Mouse (Mus musculus): ENCODE measurements around the gene Bok. TPM values are rescaled to one million over a fixed set of nuclear protein-coding genes. Genes with fewer than 3 reads are reported as not detected.

The Bok gene
- polyA plus RNA-seq, 1 experiment from 2014 or later, result 5.3 TPM

DNA sequence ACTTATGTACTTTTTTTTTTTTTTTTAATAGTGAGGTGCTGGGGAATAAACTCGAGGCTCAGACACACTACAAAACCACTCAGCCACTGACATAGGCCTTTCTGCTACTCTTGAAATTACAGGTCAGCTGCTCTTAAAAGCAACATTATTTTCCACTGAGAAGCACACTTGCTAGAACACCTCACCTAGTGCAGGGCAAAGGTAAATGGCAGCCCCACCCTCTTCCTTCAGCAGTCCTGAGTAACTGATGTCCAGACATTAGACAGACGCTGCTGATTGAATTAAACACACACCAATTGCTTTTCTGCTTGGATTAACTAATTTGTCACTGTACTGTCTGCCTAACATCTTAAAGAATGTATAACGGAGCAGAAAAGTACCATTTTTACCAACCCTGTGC, 39.2 kb downstream of the Bok start:
- no peak overlapping the region for H3K4me2 ChIP-seq (ENCODE audit: low read depth, low read length)
- H3K9me3 ChIP-seq (replicated peaks; ENCODE audit: control insufficient read depth, low read length), result no peaks in the 10 kb centered on the region
- H3K4me1 ChIP-seq (ENCODE audit: control insufficient read depth, low read depth, low read length), result no peaks in the 10 kb centered on the region
- no peaks in the 10 kb centered on the region for H3K27me3 ChIP-seq (ENCODE audit: control insufficient read depth, insufficient read depth, low read depth, low read length)
- no peak for ATAC-seq (ENCODE audit: low read depth)
- H3K4me3 ChIP-seq (ENCODE audit: low read depth, low read length), result no peak overlapping the region
- H3K27ac ChIP-seq (ENCODE audit: low read length), result no peak overlapping the region
- H3K36me3 ChIP-seq (ENCODE audit: control insufficient read depth, insufficient read depth), result no peaks in the 10 kb centered on the region
- 74% methylated on average over 3 of the region's 3 CpGs for WGBS (ENCODE audit: insufficient replicate concordance)
- H3K9ac ChIP-seq (ENCODE audit: low read depth, low read length), result no peak overlapping the region

- H3K4me3 ChIP-seq (ENCODE audit: low read depth, low read length), result no peak overlapping the region
- H3K9ac ChIP-seq (ENCODE audit: low read depth, low read length), result no peak overlapping the region
- H3K9me3 ChIP-seq (replicated peaks; ENCODE audit: control insufficient read depth, low read length), result no peaks in the 10 kb centered on the region
- ATAC-seq (ENCODE audit: low read depth), result no peak
- no peaks in the 10 kb centered on the region for H3K4me1 ChIP-seq (ENCODE audit: control insufficient read depth, low read depth, low read length)
- H3K27me3 ChIP-seq (ENCODE audit: control insufficient read depth, insufficient read depth, low read depth, low read length), result no peaks in the 10 kb centered on the region
- 74% methylated on average over 5 of the region's 5 CpGs for WGBS (ENCODE audit: insufficient replicate concordance)
- no peak overlapping the region for H3K27ac ChIP-seq (ENCODE audit: low read length)
- H3K36me3 ChIP-seq (ENCODE audit: control insufficient read depth, insufficient read depth), result no peaks in the 10 kb centered on the region
- H3K4me2 ChIP-seq (ENCODE audit: low read depth, low read length), result no peak overlapping the region
These were observed 40.2 kb downstream of the Bok start for GRCm38 (mm10) chr1:93725665-93726064.

GRCm38 (mm10) chr1:93726116-93726515, 40.7 kb downstream of the Bok start:
- no peak overlapping the region for H3K4me3 ChIP-seq (ENCODE audit: low read depth, low read length)
- no peak overlapping the region for H3K4me2 ChIP-seq (ENCODE audit: low read depth, low read length)
- H3K27ac ChIP-seq (ENCODE audit: low read length), result no peak overlapping the region
- WGBS (ENCODE audit: insufficient replicate concordance), result 79% methylated on average over 3 of the region's 3 CpGs
- H3K9me3 ChIP-seq (replicated peaks; ENCODE audit: control insufficient read depth, low read length), result no peaks in the 10 kb centered on the region
- no peaks in the 10 kb centered on the region for H3K4me1 ChIP-seq (ENCODE audit: control insufficient read depth, low read depth, low read length)
- no peak for ATAC-seq (ENCODE audit: low read depth)
- H3K27me3 ChIP-seq (ENCODE audit: control insufficient read depth, insufficient read depth, low read depth, low read length), result no peaks in the 10 kb centered on the region
- no peaks in the 10 kb centered on the region for H3K36me3 ChIP-seq (ENCODE audit: control insufficient read depth, insufficient read depth)
- H3K9ac ChIP-seq (ENCODE audit: low read depth, low read length), result no peak overlapping the region

GRCm38 (mm10) chr1:93726974-93727373, 41.5 kb downstream of the Bok start:
- Histone ChIP-seq H3K4me3 (ENCODE audit: low read depth, low read length) (no peak overlapping the region), H3K4me1 (ENCODE audit: control insufficient read depth, low read depth, low read length) (no peaks in the 10 kb centered on the region), H3K36me3 (ENCODE audit: control insufficient read depth, insufficient read depth) (no peaks in the 10 kb centered on the region), H3K9ac (ENCODE audit: low read depth, low read length) (no peak overlapping the region), H3K4me2 (ENCODE audit: low read depth, low read length) (no peak overlapping the region), H3K9me3 (replicated peaks; ENCODE audit: control insufficient read depth, low read length) (no peaks in the 10 kb centered on the region), H3K27me3 (ENCODE audit: control insufficient read depth, insufficient read depth, low read depth, low read length) (no peaks in the 10 kb centered on the region), H3K27ac (ENCODE audit: low read length) (no peak overlapping the region)
- ATAC-seq (ENCODE audit: low read depth), result peak; percentile 43
- 45% methylated on average over 3 of the region's 3 CpGs for WGBS (ENCODE audit: insufficient replicate concordance)

DNA sequence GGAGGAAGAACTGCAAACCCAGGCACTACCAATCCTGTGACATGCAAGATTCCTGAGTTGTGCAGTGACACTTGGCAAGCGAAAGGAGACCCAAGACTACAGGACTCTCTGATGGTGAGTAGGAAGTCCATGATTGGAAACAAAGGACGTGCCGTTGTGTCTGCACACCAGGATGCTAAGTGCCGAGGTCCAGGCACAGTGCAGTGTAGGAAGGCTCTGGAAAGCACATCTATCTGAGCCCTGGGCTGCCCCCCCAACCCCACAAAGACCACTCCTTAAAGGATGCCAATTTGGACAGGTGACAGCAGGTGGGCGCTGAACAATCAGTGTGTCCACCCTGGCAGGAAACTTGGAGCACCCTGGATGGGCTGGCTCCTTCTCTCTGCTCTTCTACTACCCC, 45.6 kb downstream of the Bok start:
- Histone ChIP-seq H3K36me3 (ENCODE audit: control insufficient read depth, insufficient read depth) (no peaks in the 10 kb centered on the region), H3K4me2 (ENCODE audit: low read depth, low read length) (no peak overlapping the region), H3K27ac (ENCODE audit: low read length) (no peak overlapping the region), H3K9ac (ENCODE audit: low read depth, low read length) (no peak overlapping the region), H3K4me3 (ENCODE audit: low read depth, low read length) (no peak overlapping the region), H3K27me3 (ENCODE audit: control insufficient read depth, insufficient read depth, low read depth, low read length) (no peaks in the 10 kb centered on the region), H3K9me3 (replicated peaks; ENCODE audit: control insufficient read depth, low read length) (no peaks in the 10 kb centered on the region), H3K4me1 (ENCODE audit: control insufficient read depth, low read depth, low read length) (no peaks in the 10 kb centered on the region)
- no peak for ATAC-seq (ENCODE audit: low read depth)
- 71% methylated on average over 5 of the region's 5 CpGs for WGBS (ENCODE audit: insufficient replicate concordance)

- WGBS (ENCODE audit: insufficient replicate concordance), result 61% methylated on average over 3 of the region's 3 CpGs
- H3K4me3 ChIP-seq (ENCODE audit: low read depth, low read length), result no peak overlapping the region
- ATAC-seq (ENCODE audit: low read depth), result no peak
These were observed 46.4 kb downstream of the Bok start for GRCm38 (mm10) chr1:93731880-93732281.

GRCm38 (mm10) chr1:93735859-93736258, 50.4 kb downstream of the Bok start:
- no peaks in the 10 kb centered on the region for H3K9me3 ChIP-seq (replicated peaks; ENCODE audit: control insufficient read depth, low read length)
- H3K27me3 ChIP-seq (ENCODE audit: control insufficient read depth, insufficient read depth, low read depth, low read length), result no peaks in the 10 kb centered on the region
- no peak overlapping the region for H3K9ac ChIP-seq (ENCODE audit: low read depth, low read length)
- 31% methylated on average over 3 of the region's 3 CpGs for WGBS (ENCODE audit: insufficient replicate concordance)
- no peak overlapping the region for H3K27ac ChIP-seq (ENCODE audit: low read length)
- H3K36me3 ChIP-seq (ENCODE audit: control insufficient read depth, insufficient read depth), result no peaks in the 10 kb centered on the region
- H3K4me2 ChIP-seq (ENCODE audit: low read depth, low read length), result no peak overlapping the region
- no peak overlapping the region for H3K4me3 ChIP-seq (ENCODE audit: low read depth, low read length)
- ATAC-seq (ENCODE audit: low read depth), result no peak
- no peaks in the 10 kb centered on the region for H3K4me1 ChIP-seq (ENCODE audit: control insufficient read depth, low read depth, low read length)

More at GRCm38 (mm10) chr1:93731880-93732281, 46.4 kb downstream of the Bok start:
- no peaks in the 10 kb centered on the region for H3K36me3 ChIP-seq (ENCODE audit: control insufficient read depth, insufficient read depth)
- H3K4me2 ChIP-seq (ENCODE audit: low read depth, low read length), result no peak overlapping the region
- H3K27ac ChIP-seq (ENCODE audit: low read length), result no peak overlapping the region
- no peaks in the 10 kb centered on the region for H3K27me3 ChIP-seq (ENCODE audit: control insufficient read depth, insufficient read depth, low read depth, low read length)
- H3K9ac ChIP-seq (ENCODE audit: low read depth, low read length), result no peak overlapping the region
- H3K9me3 ChIP-seq (replicated peaks; ENCODE audit: control insufficient read depth, low read length), result no peaks in the 10 kb centered on the region
- no peaks in the 10 kb centered on the region for H3K4me1 ChIP-seq (ENCODE audit: control insufficient read depth, low read depth, low read length)

- no peaks in the 10 kb centered on the region for H3K36me3 ChIP-seq (ENCODE audit: control insufficient read depth, insufficient read depth)
- H3K4me2 ChIP-seq (ENCODE audit: low read depth, low read length), result no peak overlapping the region
- H3K4me3 ChIP-seq (ENCODE audit: low read depth, low read length), result no peak overlapping the region
- H3K9ac ChIP-seq (ENCODE audit: low read depth, low read length), result no peak overlapping the region
- no peaks in the 10 kb centered on the region for H3K27me3 ChIP-seq (ENCODE audit: control insufficient read depth, insufficient read depth, low read depth, low read length)
- no peaks in the 10 kb centered on the region for H3K9me3 ChIP-seq (replicated peaks; ENCODE audit: control insufficient read depth, low read length)
- peaks cover 13% of the 10 kb centered on the region for H3K4me1 ChIP-seq (ENCODE audit: control insufficient read depth, low read depth, low read length)
- WGBS (ENCODE audit: insufficient replicate concordance), result 83% methylated on average over 5 of the region's 5 CpGs
- H3K27ac ChIP-seq (ENCODE audit: low read length), result no peak overlapping the region
- ATAC-seq (ENCODE audit: low read depth), result no peak
These were observed 52.3 kb downstream of the Bok start for GRCm38 (mm10) chr1:93737711-93738110.

DNA sequence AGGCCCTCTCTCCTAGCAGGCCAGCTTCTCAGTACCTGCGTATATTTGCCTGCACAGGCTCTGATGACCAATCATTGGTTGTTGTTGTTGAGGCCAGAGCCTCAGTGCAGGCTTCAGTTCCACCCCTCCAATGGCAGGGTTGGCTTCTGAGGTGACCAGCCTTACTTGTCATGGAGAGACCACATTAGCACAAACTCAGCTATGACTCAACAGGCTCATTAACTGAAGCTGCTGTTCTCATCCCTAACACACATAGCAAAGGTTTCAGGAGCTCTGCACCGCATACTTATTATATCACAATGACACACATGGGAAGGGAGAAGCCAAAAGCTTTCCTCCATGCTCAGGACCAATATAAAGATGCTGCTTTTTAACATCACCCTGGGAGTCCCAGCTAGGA, 55.2 kb downstream of the Bok start:
- Histone ChIP-seq H3K36me3 (ENCODE audit: control insufficient read depth, insufficient read depth) (no peaks in the 10 kb centered on the region), H3K9ac (ENCODE audit: low read depth, low read length) (no peak overlapping the region), H3K4me1 (ENCODE audit: control insufficient read depth, low read depth, low read length) (peaks cover 13% of the 10 kb centered on the region), H3K27ac (ENCODE audit: low read length) (no peak overlapping the region), H3K9me3 (replicated peaks; ENCODE audit: control insufficient read depth, low read length) (no peaks in the 10 kb centered on the region), H3K4me3 (ENCODE audit: low read depth, low read length) (no peak overlapping the region), H3K4me2 (ENCODE audit: low read depth, low read length) (no peak overlapping the region), H3K27me3 (ENCODE audit: control insufficient read depth, insufficient read depth, low read depth, low read length) (no peaks in the 10 kb centered on the region)
- no peak for ATAC-seq (ENCODE audit: low read depth)
- WGBS (ENCODE audit: insufficient replicate concordance), result 78% methylated on average over 2 of the region's 2 CpGs
